Mouse (Mus musculus) layer of hippocampus, adult 8-10 months (tissue): ENCODE data around the gene Nfatc2. TPM values are rescaled to one million over a fixed set of nuclear protein-coding genes. Genes with fewer than 3 reads are reported as not detected.

Experiments
- DNase-seq, 2 experiments: peaks; one replicate each; pipeline ENCODE4 v3.0.0; 2022; ENCODE audit warnings: low spot score in 2 of 2
- total RNA-seq, 4 experiments: library from RNA; stranded (reverse); gene quantifications; 2 replicates each; pipeline ENCODE4 v1.2.4; 2022

Gene Nfatc2
- 10 to 100 TPM; 17.8 to 22.0 (median 21.1) TPM for total RNA-seq

GRCm38 (mm10) chr2:168601491-168602386 lies at the start of gene Nfatc2:
TSS of gene Nfatc2 (minus strand) at chr2:168601657.
- DNase-seq: peak; percentile 71 to 78

- DNase-seq: no peak
These were observed 46.7 kb upstream of the Nfatc2 start for GRCm38 (mm10) chr2:168648171-168648570.

- no peak for DNase-seq
These were observed 43.4 kb upstream of the Nfatc2 start for GRCm38 (mm10) chr2:168644855-168645254.

GRCm38 (mm10) chr2:168643524-168644177 lies 42.2 kb upstream of the Nfatc2 start:
- no peak for DNase-seq

GRCm38 (mm10) chr2:168642187-168642586 lies 40.7 kb upstream of the Nfatc2 start:
- DNase-seq: no peak

GRCm38 (mm10) chr2:168640460-168640859 lies 39.0 kb upstream of the Nfatc2 start:
- DNase-seq: no peak

GRCm38 (mm10) chr2:168634881-168635280 lies 33.4 kb upstream of the Nfatc2 start:
- no peak for DNase-seq

- no peak for DNase-seq
These were observed 31.9 kb upstream of the Nfatc2 start for GRCm38 (mm10) chr2:168633301-168633816.

GRCm38 (mm10) chr2:168632543-168632942 lies 31.1 kb upstream of the Nfatc2 start:
- no peak for DNase-seq

- DNase-seq: peak; percentile 48 to 81
These were observed 27.3 kb upstream of the Nfatc2 start for GRCm38 (mm10) chr2:168628787-168629186.

- DNase-seq: no peak
These were observed 26.6 kb upstream of the Nfatc2 start for GRCm38 (mm10) chr2:168627829-168628770.

- DNase-seq: no peak
These were observed 24.9 kb upstream of the Nfatc2 start for GRCm38 (mm10) chr2:168626385-168626784.

GRCm38 (mm10) chr2:168625091-168625490 lies 23.6 kb upstream of the Nfatc2 start:
- no peak for DNase-seq

GRCm38 (mm10) chr2:168621111-168621802 lies 19.8 kb upstream of the Nfatc2 start:
- no peak for DNase-seq

- DNase-seq: no peak
These were observed 16.8 kb upstream of the Nfatc2 start for GRCm38 (mm10) chr2:168618205-168618717.

GRCm38 (mm10) chr2:168615160-168615559 lies 13.7 kb upstream of the Nfatc2 start:
- no peak for DNase-seq

- DNase-seq: no peak
These were observed 12.9 kb upstream of the Nfatc2 start for GRCm38 (mm10) chr2:168614170-168614872.

- no peak for DNase-seq
These were observed 11.8 kb upstream of the Nfatc2 start for GRCm38 (mm10) chr2:168613092-168613880.

GRCm38 (mm10) chr2:168610941-168611340 lies 9.5 kb upstream of the Nfatc2 start:
- DNase-seq: no peak
